Mouse (Mus musculus): ENCODE data around the gene Ric1. TPM values are rescaled to one million over a fixed set of nuclear protein-coding genes. Genes with fewer than 3 reads are reported as not detected.
"Not testable (repeated sequence)": the region's sequence is repeated elsewhere in the genome, so short reads cannot be mapped to it uniquely, and the experiment has no call there.

Ric1 gene
- polyA plus RNA-seq, 1 experiment from 2014 or later = 18.6 TPM

- Histone ChIP-seq H3K4me3 (ENCODE audit: low read depth, low read length) (no peak overlapping the region), H3K9ac (replicated peaks; ENCODE audit: low read depth) (no peak overlapping the region), H3K9me3 (ENCODE audit: low read length) (no peaks in the 10 kb centered on the region), H3K4me1 (ENCODE audit: insufficient read depth, low read depth, low read length) (no peaks in the 10 kb centered on the region), H3K27me3 (replicated peaks; ENCODE audit: insufficient read depth, low read length) (no peaks in the 10 kb centered on the region), H3K4me2 (replicated peaks; ENCODE audit: low read depth, low read length) (no peak overlapping the region), H3K36me3 (ENCODE audit: insufficient read depth, low read length) (no peaks in the 10 kb centered on the region), H3K27ac (ENCODE audit: low read length) (peak overlapping the region; percentile 71)
- peak; percentile 91 for DNase-seq (ENCODE audit: low spot score)
- ATAC-seq = peak; percentile 96
- WGBS = 41% methylated on average over 7 of the region's 7 CpGs
- TF ChIP-seq CTCF (IDR thresholded peaks at IDR 0.05) (peak; percentile 96), EP300 (IDR thresholded peaks at IDR 0.05) (peak; percentile 93)
Measured at GRCm38 (mm10) chr19:29563258-29563779, 41.2 kb downstream of the Ric1 start.

GRCm38 (mm10) chr19:29566512-29566911 lies 44.4 kb downstream of the Ric1 start:
- Histone ChIP-seq H3K9me3 (ENCODE audit: low read length) (no peaks in the 10 kb centered on the region), H3K27ac (ENCODE audit: low read length) (no peak overlapping the region), H3K4me3 (ENCODE audit: low read depth, low read length) (no peak overlapping the region), H3K36me3 (ENCODE audit: insufficient read depth, low read length) (0 out of 2 replicates have a peak, but pooled peaks cover 7% of the 10 kb centered on the region), H3K4me1 (ENCODE audit: insufficient read depth, low read depth, low read length) (no peaks in the 10 kb centered on the region), H3K9ac (replicated peaks; ENCODE audit: low read depth) (no peak overlapping the region), H3K4me2 (replicated peaks; ENCODE audit: low read depth, low read length) (no peak overlapping the region), H3K27me3 (replicated peaks; ENCODE audit: insufficient read depth, low read length) (no peaks in the 10 kb centered on the region)
- ATAC-seq (no peak), DNase-seq (ENCODE audit: low spot score) (no peak)
- TF ChIP-seq CTCF (IDR thresholded peaks at IDR 0.05) (no peak), EP300 (IDR thresholded peaks at IDR 0.05) (no peak)
- WGBS = 69% methylated on average over 1 of the region's 1 CpGs

- H3K4me2 ChIP-seq (replicated peaks; ENCODE audit: low read depth, low read length) = no peak overlapping the region
- TF ChIP-seq EP300 (IDR thresholded peaks at IDR 0.05) (no peak), CTCF (IDR thresholded peaks at IDR 0.05) (no peak)
- 89% methylated on average over 2 of the region's 2 CpGs for WGBS
- no peaks in the 10 kb centered on the region for H3K4me1 ChIP-seq (ENCODE audit: insufficient read depth, low read depth, low read length)
- H3K9ac ChIP-seq (replicated peaks; ENCODE audit: low read depth) = no peak overlapping the region
- DNase-seq (ENCODE audit: low spot score) (no peak), ATAC-seq (no peak)
- peaks cover 24% of the 10 kb centered on the region; the same call in 1 of the 2 replicates for H3K36me3 ChIP-seq (ENCODE audit: insufficient read depth, low read length)
- H3K27ac ChIP-seq (ENCODE audit: low read length) = no peak overlapping the region
- no peak overlapping the region for H3K4me3 ChIP-seq (ENCODE audit: low read depth, low read length)
- H3K9me3 ChIP-seq (ENCODE audit: low read length) = no peaks in the 10 kb centered on the region
- no peaks in the 10 kb centered on the region for H3K27me3 ChIP-seq (replicated peaks; ENCODE audit: insufficient read depth, low read length)
Measured at GRCm38 (mm10) chr19:29582439-29582838, 60.4 kb downstream of the Ric1 start.

GRCm38 (mm10) chr19:29583734-29584133 lies 61.7 kb downstream of the Ric1 start:
- no peak overlapping the region for H3K9ac ChIP-seq (replicated peaks; ENCODE audit: low read depth)
- no peak overlapping the region for H3K4me2 ChIP-seq (replicated peaks; ENCODE audit: low read depth, low read length)
- no peak for TF ChIP-seq CTCF (IDR thresholded peaks at IDR 0.05)
- no peak for TF ChIP-seq EP300 (IDR thresholded peaks at IDR 0.05)
- ATAC-seq (no peak), DNase-seq (ENCODE audit: low spot score) (no peak)
- 76% methylated on average over 6 of the region's 6 CpGs for WGBS
- no peaks in the 10 kb centered on the region for H3K4me1 ChIP-seq (ENCODE audit: insufficient read depth, low read depth, low read length)
- no peak overlapping the region for H3K4me3 ChIP-seq (ENCODE audit: low read depth, low read length)
- no peaks in the 10 kb centered on the region for H3K27me3 ChIP-seq (replicated peaks; ENCODE audit: insufficient read depth, low read length)
- no peaks in the 10 kb centered on the region for H3K9me3 ChIP-seq (ENCODE audit: low read length)
- H3K27ac ChIP-seq (ENCODE audit: low read length) = no peak overlapping the region
- H3K36me3 ChIP-seq (ENCODE audit: insufficient read depth, low read length) = peaks cover 26% of the 10 kb centered on the region

GRCm38 (mm10) chr19:29593783-29594182 lies 71.7 kb downstream of the Ric1 start:
- WGBS = 87% methylated on average over 3 of the region's 3 CpGs
- not testable (repeated sequence) for H3K4me1 ChIP-seq (ENCODE audit: insufficient read depth, low read depth, low read length); H3K4me2 ChIP-seq (replicated peaks; ENCODE audit: low read depth, low read length); DNase-seq (ENCODE audit: low spot score); H3K9ac ChIP-seq (replicated peaks; ENCODE audit: low read depth); H3K27me3 ChIP-seq (replicated peaks; ENCODE audit: insufficient read depth, low read length); H3K27ac ChIP-seq (ENCODE audit: low read length); ATAC-seq; H3K4me3 ChIP-seq (ENCODE audit: low read depth, low read length); H3K9me3 ChIP-seq (ENCODE audit: low read length)
- peaks cover 14% of the 10 kb centered on the region for H3K36me3 ChIP-seq (ENCODE audit: insufficient read depth, low read length)

- no peaks in the 10 kb centered on the region for H3K27me3 ChIP-seq (replicated peaks; ENCODE audit: insufficient read depth, low read length)
- TF ChIP-seq CTCF (IDR thresholded peaks at IDR 0.05) (no peak), EP300 (IDR thresholded peaks at IDR 0.05) (no peak)
- no peak for ATAC-seq
Measured at GRCm38 (mm10) chr19:29596276-29596675, 74.2 kb downstream of the Ric1 start.

GRCm38 (mm10) chr19:29596985-29597384 lies 74.9 kb downstream of the Ric1 start:
- H3K9me3 ChIP-seq (ENCODE audit: low read length) = no peaks in the 10 kb centered on the region
- H3K27ac ChIP-seq (ENCODE audit: low read length) = no peak overlapping the region
- H3K36me3 ChIP-seq (ENCODE audit: insufficient read depth, low read length) = peaks cover 18% of the 10 kb centered on the region
- no peak overlapping the region for H3K4me2 ChIP-seq (replicated peaks; ENCODE audit: low read depth, low read length)
- DNase-seq (ENCODE audit: low spot score) = no peak
- ATAC-seq = no peak
- no peaks in the 10 kb centered on the region for H3K4me1 ChIP-seq (ENCODE audit: insufficient read depth, low read depth, low read length)
- H3K4me3 ChIP-seq (ENCODE audit: low read depth, low read length) = no peak overlapping the region
- no peaks in the 10 kb centered on the region for H3K27me3 ChIP-seq (replicated peaks; ENCODE audit: insufficient read depth, low read length)
- WGBS = 97% methylated on average over 2 of the region's 2 CpGs
- TF ChIP-seq EP300 (IDR thresholded peaks at IDR 0.05) (no peak), CTCF (IDR thresholded peaks at IDR 0.05) (peak; percentile 34)
- H3K9ac ChIP-seq (replicated peaks; ENCODE audit: low read depth) = no peak overlapping the region

More at GRCm38 (mm10) chr19:29596276-29596675, 74.2 kb downstream of the Ric1 start:
- no peak overlapping the region for H3K27ac ChIP-seq (ENCODE audit: low read length)
- peaks cover 18% of the 10 kb centered on the region for H3K36me3 ChIP-seq (ENCODE audit: insufficient read depth, low read length)
- no peak for DNase-seq (ENCODE audit: low spot score)
- WGBS = 96% methylated on average over 3 of the region's 3 CpGs
- no peaks in the 10 kb centered on the region for H3K4me1 ChIP-seq (ENCODE audit: insufficient read depth, low read depth, low read length)
- H3K4me2 ChIP-seq (replicated peaks; ENCODE audit: low read depth, low read length) = no peak overlapping the region
- no peak overlapping the region for H3K9ac ChIP-seq (replicated peaks; ENCODE audit: low read depth)
- H3K4me3 ChIP-seq (ENCODE audit: low read depth, low read length) = no peak overlapping the region
- H3K9me3 ChIP-seq (ENCODE audit: low read length) = no peaks in the 10 kb centered on the region
